Mouse (Mus musculus) layer of hippocampus, adult 18-20 months (tissue): ENCODE measurements around the gene AI413582. TPM values are rescaled to one million over a fixed set of nuclear protein-coding genes. Genes with fewer than 3 reads are reported as not detected.

Experiments
- DNase-seq, 2 experiments: peaks; one replicate each; pipeline ENCODE4 v3.0.0; 2022; ENCODE audit warnings: low spot score in 2 of 2
- total RNA-seq, 2 experiments: library from RNA; stranded (reverse); gene quantifications; 2 replicates each; pipeline ENCODE4 v1.2.3; 2021

AI413582 gene
- total RNA-seq, 2 experiments from 2014 or later = 66.6 to 67.1 TPM

GRCm38 (mm10) chr17:27580392-27581068 lies 15.0 kb upstream of the AI413582 start:
- DNase-seq = no peak

GRCm38 (mm10) chr17:27579816-27580215 lies 14.3 kb upstream of the AI413582 start:
- no peak for DNase-seq

- DNase-seq = peak in 1 of 2 experiments; percentile 52
These were observed 12.9 kb upstream of the AI413582 start for GRCm38 (mm10) chr17:27578487-27578886.

- DNase-seq = no peak
These were observed 11.9 kb upstream of the AI413582 start for GRCm38 (mm10) chr17:27577468-27577867.

GRCm38 (mm10) chr17:27576056-27576455 lies 10.5 kb upstream of the AI413582 start:
- DNase-seq = no peak

GRCm38 (mm10) chr17:27575116-27575776 lies 9.7 kb upstream of the AI413582 start:
- no peak for DNase-seq

GRCm38 (mm10) chr17:27574470-27575115 lies 9.0 kb upstream of the AI413582 start:
- DNase-seq = peak; percentile 40 to 62

- DNase-seq = no peak
These were observed 8.3 kb upstream of the AI413582 start for GRCm38 (mm10) chr17:27573772-27574320.

GRCm38 (mm10) chr17:27571315-27571714 lies 5.8 kb upstream of the AI413582 start:
- DNase-seq = no peak

- DNase-seq = no peak
These were observed 2.7 kb upstream of the AI413582 start for GRCm38 (mm10) chr17:27568228-27568627.

- no peak for DNase-seq
These were observed 349 bp upstream of the AI413582 start for GRCm38 (mm10) chr17:27565942-27566267.

GRCm38 (mm10) chr17:27564391-27565162 lies 979 bp downstream of the AI413582 start:
- DNase-seq = no peak

- no peak for DNase-seq
These were observed 1.7 kb downstream of the AI413582 start for GRCm38 (mm10) chr17:27563771-27564244.

GRCm38 (mm10) chr17:27561809-27562526 lies 3.6 kb downstream of the AI413582 start:
- DNase-seq = peak; percentile 67 to 72

GRCm38 (mm10) chr17:27560926-27561480 lies 4.6 kb downstream of the AI413582 start:
- DNase-seq = no peak

GRCm38 (mm10) chr17:27559596-27559995 lies 6.0 kb downstream of the AI413582 start:
- no peak for DNase-seq

GRCm38 (mm10) chr17:27558845-27559244 lies 6.7 kb downstream of the AI413582 start:
- DNase-seq = no peak

GRCm38 (mm10) chr17:27557927-27558661 lies 7.5 kb downstream of the AI413582 start:
- no peak for DNase-seq

GRCm38 (mm10) chr17:27557181-27557926 lies 8.2 kb downstream of the AI413582 start:
- no peak for DNase-seq
